In genomic region chr12:73997297-73998127, GRCm38 (mm10) we compare ENCODE assay signal across 9 mouse cellular contexts. TPM values are rescaled to one million over a fixed set of nuclear protein-coding genes. Genes with fewer than 3 reads are reported as not detected.
DNase-seq lines count a peak whose midpoint lies in the region; ATAC-seq and TF ChIP-seq lines count a peak whose summit lies in the region.
"Had no signal": no experiment of that assay in that cellular context is flagged by ENCODE, and none has a peak within 500 bp of the region (broad histone marks: within the 10 kb centered on the region; RNA-seq: fewer than 3 reads in every experiment).

Gene Syt16, plus strand, starts transcription at chr12:73997661.

- no peaks in the 10 kb centered on the region for H3K9me3 ChIP-seq in heart, embryonic 15.5 days (replicated peaks)
- H3K9me3 ChIP-seq: G1E had no signal

- ATAC-seq in heart, embryonic 15.5 days (replicated peaks; ENCODE audit: insufficient number of reproducible peaks, insufficient read depth, low FRiP score, low read depth) = 0 out of 2 replicates have a peak, but pooled peaks have one; percentile 14

- TF ChIP-seq POLR2A in olfactory bulb, adult 2 months (IDR thresholded peaks at IDR 0.05; ENCODE audit: insufficient read depth, low read depth, low read length) = peak; percentile 31; the same call in 1 of the 2 replicates

- intact Hi-C loops in left cerebral cortex, postnatal 36 days (cut with DNase I) = no loop called here
- intact Hi-C loops in gastrocnemius, postnatal 36 days (cut with DNase I) = no loop called here

- no peaks in the 10 kb centered on the region for H3K36me3 ChIP-seq in heart, embryonic 15.5 days
- H3K36me3 ChIP-seq: G1E had no signal

- peak within 1 kb of the TSS; percentile 61 for H3K4me3 ChIP-seq in heart, embryonic 15.5 days
- peak within 1 kb of the TSS; percentile 73 for H3K4me3 ChIP-seq in olfactory bulb, adult 2 months (ENCODE audit: insufficient read depth, low read depth, low read length)

- 2% methylated on average over 66 of the region's 67 CpGs for WGBS in heart, embryonic 15.5 days
- WGBS in olfactory bulb, adult 2 months = 1% methylated on average over 66 of the region's 67 CpGs

- H3K27ac ChIP-seq in heart, embryonic 15.5 days = no peak within 1 kb of the TSS
- H3K27ac ChIP-seq in olfactory bulb, adult 2 months (ENCODE audit: insufficient read depth, low read depth, low read length) = peak within 1 kb of the TSS; percentile 69

- peak within 1 kb of the TSS; percentile 97 for H3K4me2 ChIP-seq in heart, embryonic 15.5 days

- peaks cover 37% of the 10 kb centered on the region for H3K27me3 ChIP-seq in heart, embryonic 15.5 days

- TF ChIP-seq CTCF in olfactory bulb, adult 2 months (IDR thresholded peaks at IDR 0.05; ENCODE audit: insufficient read depth, low read depth, low read length) = no peak

- peak within 1 kb of the TSS; percentile 52 for H3K9ac ChIP-seq in heart, embryonic 15.5 days

- no peak for DNase-seq in heart, adult 9 months (ENCODE audit: low spot score in 2 of 2)
- peak; percentile 59 to 62 for DNase-seq in cerebellum, postnatal 10 days
- DNase-seq in frontal cortex, postnatal 25 days (ENCODE audit: low spot score in 2 of 2) = peak; percentile 36 to 39
- DNase-seq in left cerebral cortex, postnatal 36 days (ENCODE audit: low spot score in 2 of 2) = peak; percentile 68 to 80
- DNase-seq in spleen, postnatal 10 days (ENCODE audit: low spot score in 2 of 2) = no peak
- DNase-seq in gastrocnemius, postnatal 36 days = no peak

- peaks cover 8% of the 10 kb centered on the region for H3K4me1 ChIP-seq in heart, embryonic 15.5 days (replicated peaks)
- peaks cover 10% of the 10 kb centered on the region for H3K4me1 ChIP-seq in olfactory bulb, adult 2 months (ENCODE audit: control insufficient read depth, insufficient read depth, low read length)

RNA-seq across cellular contexts. Expression of gene Syt16, which starts in this region (rescaled TPM):
- polyA plus RNA-seq in heart, embryonic 15.5 days (2015; fragmentation: Nextera tagmentation; extraction: Ambion mirVana) = 0.24 and 0.87 TPM in 2 replicates
- total RNA-seq in left cerebral cortex, postnatal 36 days (2021) = 100 to 1,000 TPM in 1 of 2 experiments, 10 to 100 TPM in 1; 82.4 to 104 TPM
- polyA plus RNA-seq in olfactory bulb, adult 2 months (2012; ENCODE audit: insufficient read depth, insufficient read length, low replicate concordance, missing spikeins) = not detected in 2 replicates
- not detected for total RNA-seq in gastrocnemius, postnatal 36 days (2021)
- polyA plus RNA-seq: G1E had no signal

Comparison
In these comparisons a context has a peak if more than half of its experiments do, and no peak if none do; other contexts are left out.
1. RNA of gene Syt16 (total RNA-seq): 82.4 to 104 TPM in left cerebral cortex, postnatal 36 days; not detected in gastrocnemius, postnatal 36 days; every median in the first group is over 10 times any median in the second.
2. Peak in ATAC-seq, H3K4me3 ChIP-seq, H3K9ac ChIP-seq and H3K4me2 ChIP-seq in heart, embryonic 15.5 days; RNA of the gene not detected or under 1 TPM.
3. DNase-seq: peak in cerebellum, postnatal 10 days (2 of 2), frontal cortex, postnatal 25 days (2 of 2) and left cerebral cortex, postnatal 36 days (2 of 2); none in heart, adult 9 months (0 of 2), spleen, postnatal 10 days (0 of 2) and gastrocnemius, postnatal 36 days (0 of 2).